Mouse (Mus musculus): Measurements from ENCODE around the gene Klk14. TPM values are rescaled to one million over a fixed set of nuclear protein-coding genes. Genes with fewer than 3 reads are reported as not detected.
A peak's percentile ranks its signal among the peaks of the same experiment; 100 is the strongest.
"Not testable (repeated sequence)": the region's sequence is repeated elsewhere in the genome, so short reads cannot be mapped to it uniquely, and the experiment has no call there.

The Klk14 gene
- polyA plus RNA-seq, 1 experiment = not detected

DNA sequence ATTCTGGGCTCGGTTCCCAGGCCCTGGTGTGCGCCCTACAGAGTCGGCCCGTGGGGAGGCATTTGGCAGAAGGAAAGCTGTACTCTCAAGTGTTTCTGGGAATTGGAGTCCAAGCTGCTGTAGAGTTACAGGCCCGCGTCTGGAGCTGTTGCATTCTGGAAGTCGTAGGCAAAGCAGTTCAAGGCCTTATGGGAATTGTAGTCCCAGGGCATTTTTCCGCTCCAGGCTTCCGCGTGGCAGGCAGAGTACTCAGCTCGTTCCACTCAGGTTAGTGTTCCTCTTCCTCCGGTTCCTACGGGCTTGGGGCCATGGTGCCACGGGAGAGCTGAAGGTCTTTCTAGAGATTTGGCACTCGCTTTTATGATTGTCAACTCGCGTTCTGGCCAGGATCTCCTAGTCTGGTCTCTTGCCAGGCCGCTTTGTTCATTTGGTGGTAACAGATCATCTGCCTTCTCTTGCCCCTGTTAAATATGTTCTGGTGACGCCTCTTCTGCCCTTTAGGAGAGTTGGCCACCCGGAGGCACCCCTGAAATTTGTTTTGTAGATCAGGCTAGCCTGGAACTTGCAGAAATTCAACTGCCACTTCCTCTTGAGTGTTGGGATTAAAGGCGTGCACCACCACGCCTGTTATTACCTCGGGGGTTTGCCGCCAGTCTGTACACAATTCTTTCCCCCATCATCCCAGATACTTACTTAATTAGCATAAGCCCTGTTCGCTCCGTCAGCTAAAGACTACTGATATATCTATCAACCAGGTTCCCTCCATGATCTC lies 18.2 kb upstream of the Klk14 start, which contains the start of gene Ctu1:
Gene Ctu1 (plus strand): TSS at position 208 of the 772 bp plus-strand sequence.
- Histone ChIP-seq H3ac (ENCODE audit: control insufficient read depth, insufficient read length, low read depth) (peak within 1 kb of the TSS; percentile 77), H3K27me3 (ENCODE audit: control insufficient read depth, insufficient read depth, insufficient read length) (no peaks in the 10 kb centered on the region), H3K79me2 (ENCODE audit: control insufficient read depth, insufficient read depth) (peaks cover 32% of the 10 kb centered on the region), H3K36me3 (ENCODE audit: control insufficient read depth, insufficient read depth) (peaks cover 10% of the 10 kb centered on the region), H3K79me3 (ENCODE audit: low read depth) (peaks cover 11% of the 10 kb centered on the region), H3K4me3 (ENCODE audit: insufficient read depth, poor library complexity, severe bottlenecking) (peak within 1 kb of the TSS; percentile 60)
- peak; percentile 38 for TF ChIP-seq MAX (IDR thresholded peaks at IDR 0.05)
- TF ChIP-seq MYOG (IDR thresholded peaks at IDR 0.05; ENCODE audit: control insufficient read depth, extremely low read depth, insufficient read length) = no peak
- TF ChIP-seq USF1 (IDR thresholded peaks at IDR 0.05; ENCODE audit: low read depth) = no peak

GRCm38 (mm10) chr7:43672581-43673260 lies 17.5 kb upstream of the Klk14 start:
- H3K4me3 ChIP-seq (ENCODE audit: insufficient read depth, poor library complexity, severe bottlenecking) = peak overlapping the region; percentile 60
- H3ac ChIP-seq (ENCODE audit: control insufficient read depth, insufficient read length, low read depth) = peak overlapping the region; percentile 77
- peaks cover 32% of the 10 kb centered on the region for H3K79me2 ChIP-seq (ENCODE audit: control insufficient read depth, insufficient read depth)
- TF ChIP-seq MAX (IDR thresholded peaks at IDR 0.05) (no peak), MYOG (IDR thresholded peaks at IDR 0.05; ENCODE audit: control insufficient read depth, extremely low read depth, insufficient read length) (no peak), USF1 (IDR thresholded peaks at IDR 0.05; ENCODE audit: low read depth) (no peak), CEBPB (IDR thresholded peaks at IDR 0.05; ENCODE audit: low read depth) (no peak)
- H3K36me3 ChIP-seq (ENCODE audit: control insufficient read depth, insufficient read depth) = peaks cover 17% of the 10 kb centered on the region
- H3K79me3 ChIP-seq (ENCODE audit: low read depth) = peaks cover 11% of the 10 kb centered on the region
- no peaks in the 10 kb centered on the region for H3K27me3 ChIP-seq (ENCODE audit: control insufficient read depth, insufficient read depth, insufficient read length)

DNA sequence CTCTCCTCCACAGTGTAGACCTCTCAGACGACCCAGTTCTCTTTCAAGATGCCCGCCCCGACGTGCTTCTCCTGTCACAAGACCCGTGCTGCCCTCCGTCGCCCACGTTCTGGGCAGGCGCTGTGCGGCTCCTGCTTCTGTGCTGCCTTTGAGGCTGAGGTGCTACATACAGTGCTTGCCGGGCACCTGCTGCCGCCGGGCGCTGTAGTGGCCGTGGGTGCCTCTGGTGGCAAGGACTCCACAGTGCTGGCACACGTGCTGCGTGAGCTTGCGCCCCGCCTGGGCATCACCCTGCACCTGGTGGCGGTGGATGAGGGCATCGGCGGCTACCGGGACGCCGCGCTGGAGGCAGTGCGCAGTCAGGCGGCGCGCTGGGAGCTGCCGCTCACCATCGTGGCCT lies 15.1 kb upstream of the Klk14 start:
- Histone ChIP-seq H3ac (ENCODE audit: control insufficient read depth, insufficient read length, low read depth) (no peak overlapping the region), H3K36me3 (ENCODE audit: control insufficient read depth, insufficient read depth) (peaks cover 18% of the 10 kb centered on the region), H3K79me2 (ENCODE audit: control insufficient read depth, insufficient read depth) (peaks cover 32% of the 10 kb centered on the region), H3K27me3 (ENCODE audit: control insufficient read depth, insufficient read depth, insufficient read length) (no peaks in the 10 kb centered on the region), H3K4me3 (ENCODE audit: insufficient read depth, poor library complexity, severe bottlenecking) (no peak overlapping the region), H3K79me3 (ENCODE audit: low read depth) (peaks cover 11% of the 10 kb centered on the region)
- TF ChIP-seq MYOG (IDR thresholded peaks at IDR 0.05; ENCODE audit: control insufficient read depth, extremely low read depth, insufficient read length) (no peak), CTCF (IDR thresholded peaks at IDR 0.05; ENCODE audit: control insufficient read depth, insufficient read depth, insufficient read length) (no peak), MAX (IDR thresholded peaks at IDR 0.05) (no peak), MYOD1 (IDR thresholded peaks at IDR 0.05; ENCODE audit: control insufficient read depth, insufficient read length, low read depth) (no peak), USF1 (IDR thresholded peaks at IDR 0.05; ENCODE audit: low read depth) (no peak), FOSL1 (IDR thresholded peaks at IDR 0.05; ENCODE audit: insufficient read depth, low read length, poor library complexity, severe bottlenecking) (no peak), CEBPB (IDR thresholded peaks at IDR 0.05; ENCODE audit: low read depth) (no peak)

- Histone ChIP-seq H3K4me3 (ENCODE audit: insufficient read depth, poor library complexity, severe bottlenecking) (no peak overlapping the region), H3K79me3 (ENCODE audit: low read depth) (peaks cover 2% of the 10 kb centered on the region), H3K27me3 (ENCODE audit: control insufficient read depth, insufficient read depth, insufficient read length) (no peaks in the 10 kb centered on the region), H3K36me3 (ENCODE audit: control insufficient read depth, insufficient read depth) (peaks cover 18% of the 10 kb centered on the region), H3ac (ENCODE audit: control insufficient read depth, insufficient read length, low read depth) (no peak overlapping the region), H3K79me2 (ENCODE audit: control insufficient read depth, insufficient read depth) (peaks cover 15% of the 10 kb centered on the region)
- TF ChIP-seq CEBPB (IDR thresholded peaks at IDR 0.05; ENCODE audit: low read depth) (no peak), MYOG (IDR thresholded peaks at IDR 0.05; ENCODE audit: control insufficient read depth, extremely low read depth, insufficient read length) (no peak), FOSL1 (IDR thresholded peaks at IDR 0.05; ENCODE audit: insufficient read depth, low read length, poor library complexity, severe bottlenecking) (no peak), MAX (IDR thresholded peaks at IDR 0.05) (no peak)
These were observed 11.7 kb upstream of the Klk14 start for GRCm38 (mm10) chr7:43678517-43678916.

DNA sequence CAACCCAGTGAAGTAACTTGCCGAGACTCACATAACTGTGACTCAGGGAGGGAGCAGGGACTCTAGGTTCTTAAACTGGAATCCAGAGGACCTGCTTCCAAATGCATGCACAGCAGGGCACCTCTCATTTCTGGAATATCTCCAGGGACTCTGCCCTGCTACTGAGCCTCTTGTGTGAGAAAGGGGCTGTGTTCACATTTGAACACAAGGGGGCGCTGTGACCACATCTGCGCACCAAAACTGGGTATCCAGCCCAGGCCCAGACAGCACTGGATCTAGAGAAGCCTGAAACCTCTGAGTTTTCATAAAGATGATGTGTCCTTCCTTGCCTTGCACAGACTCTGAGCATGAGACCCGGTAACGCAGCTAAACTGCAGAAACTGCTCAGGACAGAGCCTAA lies 9.3 kb upstream of the Klk14 start:
- Histone ChIP-seq H3K27me3 (ENCODE audit: control insufficient read depth, insufficient read depth, insufficient read length) (peaks cover 6% of the 10 kb centered on the region), H3K79me3 (ENCODE audit: low read depth) (no peaks in the 10 kb centered on the region), H3K4me3 (ENCODE audit: insufficient read depth, poor library complexity, severe bottlenecking) (no peak overlapping the region), H3K36me3 (ENCODE audit: control insufficient read depth, insufficient read depth) (peaks cover 14% of the 10 kb centered on the region), H3ac (ENCODE audit: control insufficient read depth, insufficient read length, low read depth) (no peak overlapping the region), H3K79me2 (ENCODE audit: control insufficient read depth, insufficient read depth) (no peaks in the 10 kb centered on the region)
- peak; percentile 59 for TF ChIP-seq CTCF (IDR thresholded peaks at IDR 0.05; ENCODE audit: control insufficient read depth, insufficient read depth, insufficient read length)
- TF ChIP-seq MAX (IDR thresholded peaks at IDR 0.05) = no peak

DNA sequence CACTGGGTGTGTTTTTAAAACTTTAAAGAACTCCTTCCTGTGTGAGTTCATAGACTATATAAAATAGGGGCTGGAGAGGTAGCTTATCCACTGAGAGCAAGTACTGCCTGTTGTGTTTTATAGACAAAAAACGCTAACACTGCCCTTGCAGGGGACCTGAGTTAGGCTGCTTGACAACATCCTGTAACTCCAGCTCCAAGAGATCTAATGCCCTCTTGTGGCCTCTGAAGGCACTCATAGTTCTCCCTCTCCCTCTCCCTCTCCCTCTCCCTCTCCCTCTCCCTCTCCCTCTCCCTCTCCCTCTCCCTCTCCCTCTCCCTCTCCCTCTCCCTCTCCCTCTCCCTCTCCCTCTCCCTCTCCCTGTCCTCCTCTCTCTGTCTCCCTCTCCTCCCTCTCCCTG lies 7.7 kb upstream of the Klk14 start:
- H3ac ChIP-seq (ENCODE audit: control insufficient read depth, insufficient read length, low read depth); H3K36me3 ChIP-seq (ENCODE audit: control insufficient read depth, insufficient read depth); H3K4me3 ChIP-seq (ENCODE audit: insufficient read depth, poor library complexity, severe bottlenecking); H3K79me2 ChIP-seq (ENCODE audit: control insufficient read depth, insufficient read depth); H3K27me3 ChIP-seq (ENCODE audit: control insufficient read depth, insufficient read depth, insufficient read length); H3K79me3 ChIP-seq (ENCODE audit: low read depth): not testable (repeated sequence)
